Mouse (Mus musculus) bone marrow, adult 2 months (tissue): Measurements from ENCODE around the gene Adamtsl5. TPM values are rescaled to one million over a fixed set of nuclear protein-coding genes. Genes with fewer than 3 reads are reported as not detected.
A peak's percentile ranks its signal among the peaks of the same experiment; 100 is the strongest.
"Not testable (repeated sequence)": the region's sequence is repeated elsewhere in the genome, so short reads cannot be mapped to it uniquely, and the experiment has no call there.

Experiments used
- H3K27ac ChIP-seq: fragments of 200-500 bp; 2 replicates; pipeline ENCODE4 v1.5.1; 2012; ENCODE audit warnings: low read depth, mild to moderate bottlenecking, control low read depth, inconsistent platforms, low read length; ENCODE audit not compliant: control insufficient read depth, poor library complexity, insufficient read depth
- H3K4me1 ChIP-seq: fragments of 200-500 bp; 2 replicates; pipeline ENCODE4 v1.6.1; 2011; ENCODE audit warnings: low read length; ENCODE audit not compliant: control insufficient read depth, insufficient read depth
- H3K4me3 ChIP-seq: fragments of 200-500 bp; replicated peaks from 2 replicates; pipeline ENCODE3; 2011; ENCODE audit warnings: mild to moderate bottlenecking, low read depth, low read length, control low read depth; ENCODE audit not compliant: control insufficient read depth
- CTCF ChIP-seq: fragments of 200-500 bp; IDR thresholded peaks from 2 replicates; pipeline ENCODE4 v1.5.1; 2011; ENCODE audit warnings: low read length, control low read depth; ENCODE audit not compliant: control insufficient read depth, insufficient read depth
- POLR2A ChIP-seq: fragments of 200-500 bp; IDR thresholded peaks from 2 replicates; pipeline ENCODE4 v1.6.1; 2011; ENCODE audit warnings: low read depth, mild to moderate bottlenecking, control low read depth, low read length, borderline replicate concordance; ENCODE audit not compliant: control insufficient read depth
- WGBS: fragments of 180-500 bp; shearing (Covaris S2); methylation state at CpG from one replicate; pipeline ENCODE4 v1.1.7; 2018; 5-methylcytosine and 5-hydroxymethylcytosine counted together
- polyA plus RNA-seq: library from polyadenylated mRNA; stranded (reverse); fragments of >200 nt; gene quantifications from 2 replicates; pipeline ENCODE4 v1.2.4, GENCODE M21; 2011; ENCODE audit warnings: low replicate concordance; ENCODE audit not compliant: missing spikeins, insufficient read depth, insufficient read length

The Adamtsl5 gene
- polyA plus RNA-seq, 1 experiment, result 8.6 TPM

GRCm38 (mm10) chr10:80356001-80356682, 7.9 kb upstream of the Adamtsl5 start, which contains the start of gene Plk5:
TSS of gene Plk5 (plus strand) at chr10:80356459.
- H3K4me3 ChIP-seq, result no peak within 1 kb of the TSS
- WGBS, result 2% methylated on average over 53 of the region's 53 CpGs
- TF ChIP-seq CTCF (no peak), POLR2A (no peak)
- H3K27ac ChIP-seq, result no peak within 1 kb of the TSS; the same call in 1 of the 2 replicates
- H3K4me1 ChIP-seq, result no peaks in the 10 kb centered on the region

- Histone ChIP-seq H3K27ac (no peak overlapping the region; the same call in 1 of the 2 replicates), H3K4me3 (no peak overlapping the region), H3K4me1 (no peaks in the 10 kb centered on the region)
- WGBS, result 35% methylated on average over 9 of the region's 9 CpGs
- no peak for TF ChIP-seq POLR2A
- no peak for TF ChIP-seq CTCF
Observed at GRCm38 (mm10) chr10:80355431-80355830, 7.2 kb upstream of the Adamtsl5 start.

DNA sequence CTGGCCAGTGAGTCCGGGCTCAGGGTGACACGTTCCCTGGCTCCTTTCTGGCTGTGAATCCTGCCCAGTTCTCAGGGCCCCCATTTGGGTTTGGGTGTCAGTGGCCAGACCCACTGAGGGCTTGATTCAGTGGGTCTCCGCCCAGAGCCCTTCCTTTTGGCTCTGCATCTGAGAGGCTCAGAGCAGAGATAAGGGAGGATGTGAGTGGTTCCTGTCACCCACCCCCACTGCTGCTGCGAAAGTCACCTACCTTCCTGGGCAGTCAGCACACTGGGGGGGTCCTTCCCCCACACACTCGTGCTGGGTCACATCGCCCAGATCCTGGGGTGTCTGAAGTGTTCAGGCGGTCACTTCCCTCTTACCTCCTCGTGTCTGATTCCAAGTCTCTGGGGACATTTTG, 4.5 kb upstream of the Adamtsl5 start:
- H3K4me1 ChIP-seq, result peaks cover 1% of the 10 kb centered on the region; the same call in 1 of the 2 replicates
- 31% methylated on average over 8 of the region's 8 CpGs for WGBS
- no peak overlapping the region for H3K27ac ChIP-seq
- TF ChIP-seq POLR2A, result no peak
- H3K4me3 ChIP-seq, result no peak overlapping the region

DNA sequence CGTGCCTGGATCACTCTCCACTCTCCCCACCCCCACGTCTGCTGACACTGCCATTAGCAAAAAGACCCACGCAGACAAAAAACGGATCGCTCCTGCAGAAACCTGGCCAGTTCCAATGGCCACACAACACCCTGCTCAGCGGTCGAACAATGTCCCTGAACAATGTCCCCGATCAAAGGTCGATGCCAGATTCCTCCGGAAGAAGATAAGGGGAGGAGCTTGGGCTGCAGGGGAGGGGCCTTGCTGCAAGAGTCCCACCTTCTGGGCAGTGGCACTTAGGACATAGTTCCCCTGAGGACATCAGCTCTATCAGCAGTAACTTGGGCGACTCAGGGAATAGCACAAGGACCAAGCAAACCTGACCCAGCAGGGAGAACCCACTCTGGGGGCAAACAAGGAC, 3.7 kb upstream of the Adamtsl5 start:
- H3K27ac ChIP-seq, result no peak overlapping the region
- no peak overlapping the region for H3K4me3 ChIP-seq
- TF ChIP-seq POLR2A, result no peak
- TF ChIP-seq CTCF, result no peak
- 38% methylated on average over 11 of the region's 11 CpGs for WGBS
- peaks cover 1% of the 10 kb centered on the region; the same call in 1 of the 2 replicates for H3K4me1 ChIP-seq

DNA sequence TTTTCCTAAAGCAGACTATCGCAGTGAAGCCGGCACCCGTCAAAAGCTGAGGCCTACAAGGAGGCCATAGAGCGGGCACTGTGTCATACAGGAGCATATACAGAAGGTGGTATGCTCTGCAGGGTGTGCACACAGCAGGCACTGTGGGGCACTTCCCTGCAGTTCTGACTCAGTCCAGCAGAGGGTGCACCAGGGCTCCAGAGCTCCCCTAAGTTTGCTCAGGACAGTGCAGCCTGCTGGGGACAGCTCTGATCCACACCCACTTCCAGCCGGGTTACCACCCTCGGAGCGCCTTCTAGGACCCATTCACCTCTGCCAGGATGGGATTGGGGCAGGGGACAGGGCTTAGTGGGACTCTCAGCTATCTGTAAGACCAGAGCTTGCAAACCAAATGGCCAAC, 2.1 kb upstream of the Adamtsl5 start:
- Histone ChIP-seq H3K27ac (no peak overlapping the region), H3K4me3 (no peak overlapping the region), H3K4me1 (peaks cover 1% of the 10 kb centered on the region; the same call in 1 of the 2 replicates)
- TF ChIP-seq POLR2A (no peak), CTCF (peak; percentile 96)
- 1% methylated on average over 7 of the region's 7 CpGs for WGBS

DNA sequence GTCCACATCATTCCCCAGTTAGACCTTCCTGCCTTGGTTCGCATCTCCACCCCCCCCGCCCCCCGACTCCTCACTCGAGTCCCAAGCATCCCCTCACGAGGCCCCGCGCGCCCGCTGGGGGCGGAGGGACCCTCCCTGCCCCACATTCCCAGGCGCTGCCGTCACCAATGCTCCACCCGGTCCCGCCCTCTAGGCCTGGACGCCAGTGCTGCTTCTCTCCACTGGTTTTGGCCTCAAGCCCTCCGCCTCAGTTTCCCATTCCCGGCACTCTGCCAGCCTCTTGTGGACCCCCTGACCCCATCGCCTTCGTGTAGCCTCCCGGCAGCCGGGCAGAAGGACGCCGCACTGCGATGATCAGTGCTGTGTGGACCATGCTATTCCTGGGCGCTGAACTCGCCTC, 769 bp upstream of the Adamtsl5 start:
- 38% methylated on average over 26 of the region's 26 CpGs for WGBS
- TF ChIP-seq CTCF (no peak), POLR2A (no peak)
- Histone ChIP-seq H3K4me3 (no peak overlapping the region), H3K27ac (no peak overlapping the region), H3K4me1 (peaks cover 1% of the 10 kb centered on the region; the same call in 1 of the 2 replicates)

- WGBS, result 5% methylated on average over 17 of the region's 17 CpGs
- Histone ChIP-seq H3K4me1 (peaks cover 5% of the 10 kb centered on the region; the same call in 1 of the 2 replicates), H3K4me3 (no peak overlapping the region), H3K27ac (no peak overlapping the region)
- TF ChIP-seq POLR2A (no peak), CTCF (no peak)
Observed at GRCm38 (mm10) chr10:80347514-80347967, 671 bp downstream of the Adamtsl5 start.

DNA sequence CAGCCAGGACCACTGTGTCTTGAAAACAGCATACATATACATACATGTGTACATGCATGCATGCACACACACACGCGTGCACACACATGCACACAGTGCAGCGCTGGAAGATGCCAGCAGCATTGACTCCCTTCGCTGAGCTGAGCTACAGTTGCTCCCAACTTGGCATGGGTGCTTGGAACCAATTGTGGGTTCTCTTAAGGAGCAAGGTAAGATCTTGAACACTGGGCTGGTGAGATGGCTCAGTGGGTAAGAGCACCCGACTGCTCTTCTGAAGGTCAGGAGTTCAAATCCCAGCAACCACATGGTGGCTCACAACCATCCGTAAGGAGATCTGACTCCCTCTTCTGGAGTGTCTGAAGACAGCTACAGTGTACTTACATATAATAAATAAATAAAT, 2.3 kb downstream of the Adamtsl5 start:
- WGBS, result 88% methylated on average over 6 of the region's 6 CpGs
- not testable (repeated sequence) for H3K27ac ChIP-seq

GRCm38 (mm10) chr10:80345122-80345521, 3.1 kb downstream of the Adamtsl5 start:
- H3K4me3 ChIP-seq, result no peak overlapping the region
- 2% methylated on average over 16 of the region's 16 CpGs for WGBS
- TF ChIP-seq CTCF, result no peak
- TF ChIP-seq POLR2A, result no peak
- peak overlapping the region; percentile 90 for H3K27ac ChIP-seq
- peaks cover 7% of the 10 kb centered on the region; the same call in 1 of the 2 replicates for H3K4me1 ChIP-seq

More for the DNA sequence above, 2.3 kb downstream of the Adamtsl5 start:
- H3K4me3 ChIP-seq, H3K4me1 ChIP-seq: not testable (repeated sequence)
